Mouse (Mus musculus): ENCODE data around the gene Fhad1. TPM values are rescaled to one million over a fixed set of nuclear protein-coding genes. Genes with fewer than 3 reads are reported as not detected.
A peak's percentile ranks its signal among the peaks of the same experiment; 100 is the strongest.

The Fhad1 gene
- total and polyA plus RNA-seq, 3 experiments: 4.8 to 8.6 (median 5.5) TPM

GRCm38 (mm10) chr4:142017686-142018085 is 2.8 kb upstream of the Fhad1 start (continued):
- TF ChIP-seq POLR2A (IDR thresholded peaks at IDR 0.05; ENCODE audit: low read depth, low read length) (0 out of 2 replicates have a peak, but pooled peaks have one; percentile 40), ZC3H11A (IDR thresholded peaks at IDR 0.05; ENCODE audit: low read depth, low read length) (no peak), BHLHE40 (IDR thresholded peaks at IDR 0.05; ENCODE audit: low read depth, low read length) (peak; percentile 69), HCFC1 (IDR thresholded peaks at IDR 0.05; ENCODE audit: low read depth, low read length) (peak; percentile 59; the same call in 1 of the 2 replicates), TCF12 (IDR thresholded peaks at IDR 0.05; ENCODE audit: low read depth, low read length) (0 out of 2 replicates have a peak, but pooled peaks have one; percentile 38), MYC (IDR thresholded peaks at IDR 0.05; ENCODE audit: low read depth, low read length) (no peak), MXI1 (IDR thresholded peaks at IDR 0.05; ENCODE audit: low read depth, low read length) (peak; percentile 70), USF1 (IDR thresholded peaks at IDR 0.05; ENCODE audit: low read depth, low read length) (no peak), EP300 (IDR thresholded peaks at IDR 0.05; ENCODE audit: low read length) (peak; percentile 58; the same call in 1 of the 2 replicates)

GRCm38 (mm10) chr4:142011236-142011635 is 3.6 kb downstream of the Fhad1 start:
- TF ChIP-seq SIN3A (IDR thresholded peaks at IDR 0.05; ENCODE audit: low read length) (no peak), RCOR1 (conservative IDR thresholded peaks at IDR 0.05; ENCODE audit: low read depth, low read length) (no peak), ZC3H11A (IDR thresholded peaks at IDR 0.05; ENCODE audit: low read depth, low read length) (no peak), RAD21 (IDR thresholded peaks at IDR 0.05; ENCODE audit: low read depth, low read length) (no peak), NRF1 (IDR thresholded peaks at IDR 0.05; ENCODE audit: low read depth, low read length) (no peak), ZNF384 (IDR thresholded peaks at IDR 0.05; ENCODE audit: low read depth, low read length) (no peak), ELF1 (IDR thresholded peaks at IDR 0.05; ENCODE audit: low read depth, low read length) (no peak)
- no peaks in the 10 kb centered on the region for H3K36me3 ChIP-seq (replicated peaks in 1 of 2; ENCODE audit: control insufficient read depth in 1 of 2, insufficient read depth in 1 of 2, low read length in 1 of 2)
- no peak overlapping the region for H3K4me3 ChIP-seq (replicated peaks in 1 of 3; ENCODE audit: low read depth in 2 of 3, low read length in 2 of 3, poor library complexity in 1 of 3)
- H3K9ac ChIP-seq (ENCODE audit: insufficient read depth, low read depth): no peak overlapping the region
- H3K27ac ChIP-seq (ENCODE audit: insufficient read depth, low read depth): no peak overlapping the region
- in situ Hi-C loops (cut with MboI; ENCODE audit: low pct_ligation_motif_present, low pct_unique_long_range_greater_than_20kb, low sequenced_read_pairs) (loop anchor here (25.0 kb wide), 1 partner anchor 1001 kb away; no protein-coding TSS in a partner anchor), dilution Hi-C loops (cut with MboI; ENCODE audit: extremely low pct_ligation_motif_present, extremely low pct_unique_long_range_greater_than_20kb, low sequenced_read_pairs) (no loop called here)
- H3K79me2 ChIP-seq (replicated peaks; ENCODE audit: control insufficient read depth, extremely low read depth, insufficient read depth, poor library complexity, severe bottlenecking): no peaks in the 10 kb centered on the region
- no peak for DNase-seq (ENCODE audit: extremely low read depth)
- H3K9me3 ChIP-seq (replicated peaks; ENCODE audit: low read length): no peaks in the 10 kb centered on the region
- H3K27me3 ChIP-seq (replicated peaks): peaks cover 41% of the 10 kb centered on the region
- peaks cover 10 to 11% of the 10 kb centered on the region in 2 experiments for H3K4me1 ChIP-seq (ENCODE audit: control insufficient read depth in 1 of 2, insufficient read depth in 2 of 2)
- no peak overlapping the region for H3K4me2 ChIP-seq (ENCODE audit: insufficient read depth, low read depth, poor library complexity, severe bottlenecking)

GRCm38 (mm10) chr4:142010441-142010840 is 4.4 kb downstream of the Fhad1 start:
- dilution Hi-C loops (cut with MboI; ENCODE audit: extremely low pct_ligation_motif_present, extremely low pct_unique_long_range_greater_than_20kb, low sequenced_read_pairs): no loop called here

More at GRCm38 (mm10) chr4:142010441-142010840, 4.4 kb downstream of the Fhad1 start:
- Histone ChIP-seq H3K27me3 (replicated peaks) (peaks cover 37% of the 10 kb centered on the region), H3K9me3 (replicated peaks; ENCODE audit: low read length) (no peaks in the 10 kb centered on the region), H3K79me2 (replicated peaks; ENCODE audit: control insufficient read depth, extremely low read depth, insufficient read depth, poor library complexity, severe bottlenecking) (no peaks in the 10 kb centered on the region), H3K4me1 (ENCODE audit: control insufficient read depth in 1 of 2, insufficient read depth in 2 of 2) (peaks cover 8% of the 10 kb centered on the region in 2 experiments), H3K36me3 (replicated peaks in 1 of 2; ENCODE audit: control insufficient read depth in 1 of 2, insufficient read depth in 1 of 2, low read length in 1 of 2) (no peaks in the 10 kb centered on the region), H3K4me3 (replicated peaks in 1 of 3; ENCODE audit: low read depth in 2 of 3, low read length in 2 of 3, poor library complexity in 1 of 3) (no peak overlapping the region), H3K27ac (ENCODE audit: insufficient read depth, low read depth) (no peak overlapping the region), H3K4me2 (ENCODE audit: insufficient read depth, low read depth, poor library complexity, severe bottlenecking) (peak overlapping the region; percentile 33; the same call in 1 of the 2 replicates), H3K9ac (ENCODE audit: insufficient read depth, low read depth) (no peak overlapping the region)
- in situ Hi-C loops (cut with MboI; ENCODE audit: low pct_ligation_motif_present, low pct_unique_long_range_greater_than_20kb, low sequenced_read_pairs): loop anchor here (25.0 kb wide), 1 partner anchor 1002 kb away; no protein-coding TSS in a partner anchor
- no peak for TF ChIP-seq RAD21 (IDR thresholded peaks at IDR 0.05; ENCODE audit: low read depth, low read length)
- TF ChIP-seq GABPA (IDR thresholded peaks at IDR 0.05; ENCODE audit: insufficient replicate concordance, low read depth, low read length): no peak
- no peak for TF ChIP-seq MAFK (IDR thresholded peaks at IDR 0.05; ENCODE audit: insufficient replicate concordance, low read length)
- TF ChIP-seq EP300 (IDR thresholded peaks at IDR 0.05; ENCODE audit: low read length): no peak
- TF ChIP-seq HCFC1 (IDR thresholded peaks at IDR 0.05; ENCODE audit: low read depth, low read length): no peak
- TF ChIP-seq ELF1 (IDR thresholded peaks at IDR 0.05; ENCODE audit: low read depth, low read length): no peak
- TF ChIP-seq ETS1 (conservative IDR thresholded peaks at IDR 0.05; ENCODE audit: low read depth, low read length): no peak
- TF ChIP-seq MAZ (IDR thresholded peaks at IDR 0.05; ENCODE audit: low read depth, low read length): no peak
- TF ChIP-seq USF1 (IDR thresholded peaks at IDR 0.05; ENCODE audit: low read depth, low read length): no peak
- no peak for TF ChIP-seq BHLHE40 (IDR thresholded peaks at IDR 0.05; ENCODE audit: low read depth, low read length)
- no peak for TF ChIP-seq USF2 (conservative IDR thresholded peaks at IDR 0.05; ENCODE audit: low read depth, low read length)
- no peak for TF ChIP-seq IRF4 (IDR thresholded peaks at IDR 0.05; ENCODE audit: low read depth, low read length)
- no peak for TF ChIP-seq ZC3H11A (IDR thresholded peaks at IDR 0.05; ENCODE audit: low read depth, low read length)
- TF ChIP-seq SMC3 (IDR thresholded peaks at IDR 0.05; ENCODE audit: low read depth, low read length): no peak
- TF ChIP-seq JUN (IDR thresholded peaks at IDR 0.05; ENCODE audit: insufficient read depth, low read depth, low read length): no peak
- no peak for TF ChIP-seq MAX (IDR thresholded peaks at IDR 0.05; ENCODE audit: low read length)
- no peak for TF ChIP-seq CHD1 (IDR thresholded peaks at IDR 0.05; ENCODE audit: low read depth, low read length)
- TF ChIP-seq NELFE (IDR thresholded peaks at IDR 0.05; ENCODE audit: low read depth, low read length): no peak
- TF ChIP-seq TBP (conservative IDR thresholded peaks at IDR 0.05; ENCODE audit: low read depth, low read length): no peak
- TF ChIP-seq POLR2A (IDR thresholded peaks at IDR 0.05; ENCODE audit: low read depth, low read length): no peak
- DNase-seq (ENCODE audit: extremely low read depth): no peak
